14 mouse cellular contexts compared by ENCODE assay signal in the genomic region with DNA sequence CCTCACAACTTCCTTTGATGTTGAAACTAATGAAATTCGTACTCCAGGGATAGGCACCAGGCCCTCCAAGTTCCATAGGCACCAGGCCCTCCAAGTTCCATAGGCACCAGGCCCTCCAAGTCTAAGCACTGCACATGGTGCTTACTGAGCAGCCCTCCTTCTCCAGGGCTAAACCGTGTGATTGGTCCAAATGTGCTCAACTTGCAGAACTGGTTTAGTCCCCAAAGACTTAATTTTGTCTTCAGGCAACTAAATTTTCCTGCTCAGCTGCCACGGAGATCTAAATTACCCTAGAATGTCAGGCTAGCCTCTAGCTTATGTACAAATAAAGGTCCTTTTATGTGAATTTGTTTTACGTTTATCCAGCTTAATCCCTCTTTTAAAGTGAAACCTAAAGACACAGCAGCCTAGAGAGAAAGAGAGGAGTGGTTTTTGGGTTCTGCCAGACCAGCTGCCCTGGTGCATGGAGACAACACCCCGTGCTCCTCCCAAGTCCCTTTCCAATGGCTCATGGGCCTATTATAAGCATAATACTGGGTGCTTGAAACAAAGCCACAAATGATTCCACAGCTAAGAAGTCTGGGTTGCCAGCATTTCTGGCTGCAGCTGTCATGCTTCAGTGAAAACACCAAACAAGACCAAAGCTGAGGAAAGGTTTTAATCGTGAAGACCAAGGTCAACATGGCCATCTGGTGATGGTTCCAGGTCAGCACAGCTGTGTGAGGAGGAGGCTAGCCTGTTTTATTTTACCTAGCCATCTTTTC. TPM values are rescaled to one million over a fixed set of nuclear protein-coding genes. Genes with fewer than 3 reads are reported as not detected.
DNase-seq lines count a peak whose midpoint lies in the region; ATAC-seq and TF ChIP-seq lines count a peak whose summit lies in the region.
"Had no signal": no experiment of that assay in that cellular context is flagged by ENCODE, and none has a peak within 500 bp of the region (broad histone marks: within the 10 kb centered on the region; RNA-seq: fewer than 3 reads in every experiment).

No protein-coding gene starts in this region.

- no peaks in the 10 kb centered on the region for H3K36me3 ChIP-seq in forebrain, embryonic 15.5 days
- H3K36me3 ChIP-seq in forebrain, embryonic 11.5 days (ENCODE audit: control insufficient read depth, insufficient read depth, low read length): no peaks in the 10 kb centered on the region
- H3K36me3 ChIP-seq in kidney, embryonic 14.5 days (ENCODE audit: control insufficient read depth, insufficient read depth, low read length): no peaks in the 10 kb centered on the region
- no peaks in the 10 kb centered on the region for H3K36me3 ChIP-seq in kidney, embryonic 16.5 days (ENCODE audit: insufficient read depth, low read length)
- H3K36me3 ChIP-seq: heart, embryonic 13.5 days; liver, embryonic 15.5 days had no signal

- DNase-seq in forebrain, embryonic 11.5 days (ENCODE audit: low spot score): no peak
- DNase-seq in kidney, postnatal 10 days: no peak
- no peak for DNase-seq in Patski (ENCODE audit: low read depth, low spot score)
- no peak for DNase-seq in spleen, adult 18-20 months
- DNase-seq in embryo, embryonic 11 days: no peak
- DNase-seq: adrenal gland, postnatal 10 days; cerebellum, postnatal 10 days; layer of hippocampus, adult 9-11 months; right cerebral cortex, adult 18-20 months had no signal

- no peak overlapping the region for H3K9ac ChIP-seq in forebrain, embryonic 15.5 days (replicated peaks)
- no peak overlapping the region for H3K9ac ChIP-seq in forebrain, embryonic 11.5 days (ENCODE audit: low read length)
- H3K9ac ChIP-seq in kidney, embryonic 14.5 days (ENCODE audit: low read depth, low read length): no peak overlapping the region
- no peak overlapping the region for H3K9ac ChIP-seq in kidney, embryonic 16.5 days (replicated peaks; ENCODE audit: low read length)
- H3K9ac ChIP-seq: heart, embryonic 13.5 days; liver, embryonic 15.5 days had no signal

- POLR2A ChIA-PET in Patski (lab: Charles Lee): no interaction called here

- H3K27me3 ChIP-seq in forebrain, embryonic 15.5 days: no peaks in the 10 kb centered on the region
- H3K27me3 ChIP-seq in forebrain, embryonic 11.5 days (ENCODE audit: control insufficient read depth, insufficient read depth, low read length): no peaks in the 10 kb centered on the region
- no peaks in the 10 kb centered on the region for H3K27me3 ChIP-seq in kidney, embryonic 14.5 days (ENCODE audit: control insufficient read depth, insufficient read depth, low read length)
- H3K27me3 ChIP-seq in Patski: no peaks in the 10 kb centered on the region
- H3K27me3 ChIP-seq in kidney, embryonic 16.5 days (ENCODE audit: insufficient read depth, low read length): no peaks in the 10 kb centered on the region
- H3K27me3 ChIP-seq: heart, embryonic 13.5 days had no signal

- WGBS in forebrain, embryonic 15.5 days: 23% methylated on average over 6 of the region's 6 CpGs
- 34% methylated on average over 6 of the region's 6 CpGs for WGBS in forebrain, embryonic 11.5 days
- 44% methylated on average over 6 of the region's 6 CpGs for WGBS in kidney, embryonic 14.5 days
- 43% methylated on average over 6 of the region's 6 CpGs for WGBS in kidney, embryonic 16.5 days

- in situ Hi-C loops in Patski (cut with MboI; ENCODE audit: low pct_unique_long_range_greater_than_20kb): no loop called here

- H3K4me3 ChIP-seq in forebrain, embryonic 15.5 days: no peak overlapping the region
- H3K4me3 ChIP-seq in forebrain, embryonic 11.5 days (ENCODE audit: low read depth, low read length): no peak overlapping the region
- no peak overlapping the region for H3K4me3 ChIP-seq in kidney, embryonic 14.5 days (ENCODE audit: low read length)
- no peak overlapping the region for H3K4me3 ChIP-seq in kidney, embryonic 16.5 days (ENCODE audit: low read length)
- H3K4me3 ChIP-seq: heart, embryonic 13.5 days; liver, embryonic 15.5 days had no signal

- no peaks in the 10 kb centered on the region for H3K9me3 ChIP-seq in forebrain, embryonic 15.5 days
- no peaks in the 10 kb centered on the region for H3K9me3 ChIP-seq in forebrain, embryonic 11.5 days (ENCODE audit: control insufficient read depth, low read length)
- H3K9me3 ChIP-seq in kidney, embryonic 14.5 days (ENCODE audit: control insufficient read depth, low read length): no peaks in the 10 kb centered on the region
- H3K9me3 ChIP-seq in kidney, embryonic 16.5 days (ENCODE audit: low read length): no peaks in the 10 kb centered on the region
- H3K9me3 ChIP-seq: heart, embryonic 13.5 days; liver, embryonic 15.5 days had no signal

- CTCF ChIA-PET in Patski (lab: Charles Lee): no interaction called here

- peaks cover 23% of the 10 kb centered on the region for H3K4me1 ChIP-seq in forebrain, embryonic 15.5 days
- H3K4me1 ChIP-seq in forebrain, embryonic 11.5 days (replicated peaks; ENCODE audit: control insufficient read depth, insufficient read depth, low read length): no peaks in the 10 kb centered on the region; the same call in 1 of the 2 replicates
- no peaks in the 10 kb centered on the region; the same call in 1 of the 2 replicates for H3K4me1 ChIP-seq in kidney, embryonic 14.5 days (ENCODE audit: control insufficient read depth, insufficient read depth, low read length)
- H3K4me1 ChIP-seq in kidney, embryonic 16.5 days (ENCODE audit: insufficient read depth, low read length): 0 out of 2 replicates have a peak, but pooled peaks cover 12% of the 10 kb centered on the region
- H3K4me1 ChIP-seq: liver, embryonic 15.5 days had no signal

- H3K27ac ChIP-seq in forebrain, embryonic 15.5 days (replicated peaks): peak overlapping the region; percentile 61
- no peak overlapping the region for H3K27ac ChIP-seq in forebrain, embryonic 11.5 days (ENCODE audit: low read depth, low read length)
- H3K27ac ChIP-seq in kidney, embryonic 14.5 days (ENCODE audit: low read depth, low read length): 0 out of 2 replicates have a peak overlapping the region, but pooled peaks have one; percentile 32
- H3K27ac ChIP-seq in kidney, embryonic 16.5 days (ENCODE audit: low read length): 0 out of 2 replicates have a peak overlapping the region, but pooled peaks have one; percentile 7
- H3K27ac ChIP-seq: heart, embryonic 13.5 days; liver, embryonic 15.5 days had no signal

- ATAC-seq in forebrain, embryonic 15.5 days (replicated peaks): 0 out of 2 replicates have a peak, but pooled peaks have one; percentile 35
- no peak for ATAC-seq in forebrain, embryonic 11.5 days (replicated peaks; ENCODE audit: low FRiP score)
- no peak for ATAC-seq in kidney, embryonic 14.5 days (ENCODE audit: low FRiP score, low TSS enrichment)
- no peak for ATAC-seq in Patski
- ATAC-seq in kidney, embryonic 16.5 days (ENCODE audit: low FRiP score, low TSS enrichment): no peak

- peak; percentile 55 for TF ChIP-seq CTCF in Patski (IDR thresholded peaks at IDR 0.05)

- H3K4me2 ChIP-seq in forebrain, embryonic 15.5 days (replicated peaks): no peak overlapping the region
- no peak overlapping the region for H3K4me2 ChIP-seq in forebrain, embryonic 11.5 days (ENCODE audit: low read depth, low read length, severe bottlenecking)
- no peak overlapping the region for H3K4me2 ChIP-seq in kidney, embryonic 14.5 days (replicated peaks; ENCODE audit: low read depth, low read length)
- no peak overlapping the region for H3K4me2 ChIP-seq in kidney, embryonic 16.5 days (replicated peaks; ENCODE audit: low read depth, low read length)
- H3K4me2 ChIP-seq: heart, embryonic 13.5 days; liver, embryonic 15.5 days had no signal

RNA-seq across cellular contexts. Expression of a gene that starts 29.9 kb away (rescaled TPM):
- polyA plus RNA-seq in forebrain, embryonic 15.5 days (2015; fragmentation: Nextera tagmentation; extraction: Ambion mirVana): 23.2 and 23.6 TPM in 2 replicates
- 3.2 and 6.7 TPM in 2 replicates for polyA plus RNA-seq in forebrain, embryonic 11.5 days (2014; fragmentation: Nextera tagmentation; extraction: Ambion mirVana)
- 4.8 and 5.7 TPM in 2 replicates for polyA plus RNA-seq in kidney, embryonic 14.5 days (2014; fragmentation: Nextera tagmentation; extraction: Ambion mirVana)
- 0.08 TPM for polyA plus RNA-seq in Patski (2021)
- polyA plus RNA-seq in kidney, embryonic 16.5 days (2015; fragmentation: Nextera tagmentation; extraction: Ambion mirVana): 5.3 and 5.4 TPM in 2 replicates

RNA-seq across cellular contexts. Expression of a gene that starts 30.4 kb away (rescaled TPM):
- 64.4 and 68.4 TPM in 2 replicates for polyA plus RNA-seq in forebrain, embryonic 15.5 days (2015; fragmentation: Nextera tagmentation; extraction: Ambion mirVana)
- polyA plus RNA-seq in forebrain, embryonic 11.5 days (2014; fragmentation: Nextera tagmentation; extraction: Ambion mirVana): 61.8 and 71.7 TPM in 2 replicates
- polyA plus RNA-seq in kidney, embryonic 14.5 days (2014; fragmentation: Nextera tagmentation; extraction: Ambion mirVana): 69.3 and 82.5 TPM in 2 replicates
- 34.1 TPM for polyA plus RNA-seq in Patski (2021)
- 49.8 and 52.5 TPM in 2 replicates for polyA plus RNA-seq in kidney, embryonic 16.5 days (2015; fragmentation: Nextera tagmentation; extraction: Ambion mirVana)
